13 mouse cellular contexts compared by ENCODE assay signal in the genomic region with DNA sequence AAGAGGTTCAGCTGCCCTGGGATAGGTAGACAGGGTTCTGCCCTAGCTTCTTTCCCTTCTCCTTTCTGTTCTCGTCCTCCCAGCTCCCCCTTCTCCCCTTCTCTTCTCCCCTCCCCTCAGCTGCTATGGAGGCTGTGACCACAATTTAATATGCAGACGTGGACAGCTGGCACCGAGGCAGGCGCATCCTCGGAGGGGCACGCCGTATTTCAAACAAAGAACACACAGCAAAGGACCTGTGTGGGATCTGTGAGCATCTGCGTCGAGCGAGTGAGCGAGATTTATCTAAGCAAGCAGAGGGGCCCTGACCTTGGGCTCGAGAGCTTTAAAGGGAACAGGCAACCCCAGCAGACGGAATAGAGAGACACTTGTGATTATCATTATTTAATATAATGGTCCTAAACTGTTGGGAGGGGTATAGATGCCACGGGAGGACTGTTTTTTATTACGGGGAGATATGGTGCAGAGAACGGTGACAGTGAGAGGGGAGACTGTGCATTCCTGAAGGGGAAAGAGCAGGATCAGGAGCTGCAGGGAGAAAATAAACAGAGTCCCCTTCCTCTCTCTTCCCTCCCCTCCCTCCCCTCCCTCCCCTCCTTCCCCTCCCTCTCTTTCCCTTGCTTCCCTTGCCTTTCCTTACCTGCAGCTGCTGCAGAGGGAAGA. TPM values are rescaled to one million over a fixed set of nuclear protein-coding genes. Genes with fewer than 3 reads are reported as not detected.
DNase-seq lines count a peak whose midpoint lies in the region; ATAC-seq and TF ChIP-seq lines count a peak whose summit lies in the region.
"Had no signal": no experiment of that assay in that cellular context is flagged by ENCODE, and none has a peak within 500 bp of the region (broad histone marks: within the 10 kb centered on the region; RNA-seq: fewer than 3 reads in every experiment).

No protein-coding gene starts in this region.

- peaks cover 23% of the 10 kb centered on the region for H3K4me1 ChIP-seq in kidney, embryonic 16.5 days (ENCODE audit: insufficient read depth, low read length)
- no peaks in the 10 kb centered on the region for H3K4me1 ChIP-seq in kidney, adult 2 months (ENCODE audit: control insufficient read depth, insufficient read depth, low read length)
- H3K4me1 ChIP-seq in forebrain, embryonic 15.5 days = peaks cover 47% of the 10 kb centered on the region
- H3K4me1 ChIP-seq in limb, embryonic 13.5 days = peaks cover 42% of the 10 kb centered on the region
- peaks cover 50% of the 10 kb centered on the region for H3K4me1 ChIP-seq in neural tube, embryonic 15.5 days

- no peaks in the 10 kb centered on the region for H3K9me3 ChIP-seq in kidney, embryonic 16.5 days (ENCODE audit: low read length)
- H3K9me3 ChIP-seq in forebrain, embryonic 15.5 days = no peaks in the 10 kb centered on the region
- H3K9me3 ChIP-seq in limb, embryonic 13.5 days = no peaks in the 10 kb centered on the region
- no peaks in the 10 kb centered on the region for H3K9me3 ChIP-seq in neural tube, embryonic 15.5 days (replicated peaks)

- TF ChIP-seq POLR2A in kidney, adult 2 months (IDR thresholded peaks at IDR 0.05; ENCODE audit: low read depth, low read length) = no peak

- H3K9ac ChIP-seq in kidney, embryonic 16.5 days (replicated peaks; ENCODE audit: low read length) = peak overlapping the region; percentile 31; the same call in 1 of the 2 replicates
- 0 out of 2 replicates have a peak overlapping the region, but pooled peaks have one; percentile 13 for H3K9ac ChIP-seq in forebrain, embryonic 15.5 days (replicated peaks)
- H3K9ac ChIP-seq in limb, embryonic 13.5 days = no peak overlapping the region
- H3K9ac ChIP-seq in neural tube, embryonic 15.5 days (replicated peaks) = peak overlapping the region; percentile 28; the same call in 1 of the 2 replicates
- H3K9ac ChIP-seq: liver, embryonic 14.5 days had no signal

- no peak for ATAC-seq in kidney, embryonic 16.5 days (ENCODE audit: low FRiP score, low TSS enrichment)
- peak; percentile 61; the same call in 1 of the 2 replicates for ATAC-seq in forebrain, embryonic 15.5 days (replicated peaks)
- no peak for ATAC-seq in limb, embryonic 13.5 days (ENCODE audit: low FRiP score, low read depth)
- ATAC-seq in neural tube, embryonic 15.5 days (ENCODE audit: low FRiP score) = peak; percentile 65
- ATAC-seq in megakaryocyte-erythroid progenitor cell, adult 5-6 weeks (replicated peaks; ENCODE audit: low FRiP score, low TSS enrichment, poor library complexity, severe bottlenecking) = no peak

- no peak overlapping the region for H3K4me2 ChIP-seq in kidney, embryonic 16.5 days (replicated peaks; ENCODE audit: low read depth, low read length)
- peak overlapping the region; percentile 14; the same call in 1 of the 2 replicates for H3K4me2 ChIP-seq in forebrain, embryonic 15.5 days (replicated peaks)
- peak overlapping the region; percentile 35; the same call in 1 of the 2 replicates for H3K4me2 ChIP-seq in limb, embryonic 13.5 days (replicated peaks)
- peak overlapping the region; percentile 19 for H3K4me2 ChIP-seq in neural tube, embryonic 15.5 days

- H3K27ac ChIP-seq in kidney, embryonic 16.5 days (ENCODE audit: low read length) = no peak overlapping the region
- H3K27ac ChIP-seq in kidney, adult 2 months (ENCODE audit: insufficient read depth, low read depth, low read length) = no peak overlapping the region
- peak overlapping the region; percentile 83 for H3K27ac ChIP-seq in forebrain, embryonic 15.5 days (replicated peaks)
- no peak overlapping the region for H3K27ac ChIP-seq in limb, embryonic 13.5 days
- H3K27ac ChIP-seq in neural tube, embryonic 15.5 days (replicated peaks) = peak overlapping the region; percentile 80
- H3K27ac ChIP-seq: liver, embryonic 14.5 days had no signal

- 7% methylated on average over 16 of the region's 16 CpGs for WGBS in kidney, embryonic 16.5 days
- 32% methylated on average over 16 of the region's 16 CpGs for WGBS in kidney, adult 2 months
- WGBS in forebrain, embryonic 15.5 days = 12% methylated on average over 16 of the region's 16 CpGs
- 8% methylated on average over 16 of the region's 16 CpGs for WGBS in limb, embryonic 13.5 days
- 4% methylated on average over 16 of the region's 16 CpGs for WGBS in neural tube, embryonic 15.5 days

- peak overlapping the region; percentile 6; the same call in 1 of the 2 replicates for H3K4me3 ChIP-seq in kidney, embryonic 16.5 days (ENCODE audit: low read length)
- H3K4me3 ChIP-seq in kidney, adult 2 months (ENCODE audit: insufficient read depth, low read depth, low read length) = no peak overlapping the region
- H3K4me3 ChIP-seq in forebrain, embryonic 15.5 days = no peak overlapping the region
- H3K4me3 ChIP-seq in limb, embryonic 13.5 days = no peak overlapping the region
- no peak overlapping the region for H3K4me3 ChIP-seq in neural tube, embryonic 15.5 days (replicated peaks)

- H3K36me3 ChIP-seq in kidney, embryonic 16.5 days (ENCODE audit: insufficient read depth, low read length) = no peaks in the 10 kb centered on the region
- no peaks in the 10 kb centered on the region for H3K36me3 ChIP-seq in kidney, adult 2 months (ENCODE audit: control insufficient read depth, insufficient read depth, low read length)
- H3K36me3 ChIP-seq in forebrain, embryonic 15.5 days = no peaks in the 10 kb centered on the region
- no peaks in the 10 kb centered on the region for H3K36me3 ChIP-seq in limb, embryonic 13.5 days
- no peaks in the 10 kb centered on the region for H3K36me3 ChIP-seq in neural tube, embryonic 15.5 days

- DNase-seq in kidney, adult 2 months = no peak
- DNase-seq in gastrocnemius, adult 18-20 months (ENCODE audit: low spot score) = no peak
- DNase-seq in layer of hippocampus, postnatal 25 days (ENCODE audit: extremely low spot score in 1 of 2, low spot score in 1 of 2) = no peak
- DNase-seq: heart, adult 18-20 months; thymus, postnatal 25 days had no signal

- no peak for TF ChIP-seq CTCF in kidney, adult 2 months (conservative IDR thresholded peaks at IDR 0.05; ENCODE audit: insufficient read depth, insufficient read length, low read depth, low read length)

- H3K27me3 ChIP-seq in kidney, embryonic 16.5 days (ENCODE audit: insufficient read depth, low read length) = peaks cover 37% of the 10 kb centered on the region
- H3K27me3 ChIP-seq in kidney, adult 2 months (replicated peaks; ENCODE audit: control insufficient read depth, insufficient read depth, low read length) = no peaks in the 10 kb centered on the region; the same call in 1 of the 2 replicates
- H3K27me3 ChIP-seq in forebrain, embryonic 15.5 days = peaks cover 13% of the 10 kb centered on the region
- H3K27me3 ChIP-seq in limb, embryonic 13.5 days = peaks cover 45% of the 10 kb centered on the region
- peaks cover 14% of the 10 kb centered on the region for H3K27me3 ChIP-seq in neural tube, embryonic 15.5 days (replicated peaks)

RNA-seq across cellular contexts. Expression of a gene that starts 21.8 kb away (rescaled TPM):
- not detected in 2 replicates for polyA plus RNA-seq in kidney, embryonic 16.5 days (2015; fragmentation: Nextera tagmentation; extraction: Ambion mirVana)
- 0.05 TPM in 1 of 2 replicates, not detected in the other for polyA plus RNA-seq in kidney, adult 2 months (2012; rRNA removed)
- polyA plus RNA-seq in forebrain, embryonic 15.5 days (2015; fragmentation: Nextera tagmentation; extraction: Ambion mirVana) = 0.28 TPM in 1 of 2 replicates, not detected in the other
- polyA plus RNA-seq in limb, embryonic 13.5 days (2015; fragmentation: Nextera tagmentation; extraction: Ambion mirVana) = not detected in 2 replicates
- polyA plus RNA-seq in neural tube, embryonic 15.5 days (2015; fragmentation: Nextera tagmentation; extraction: Ambion mirVana) = 0.09 TPM in 1 of 2 replicates, not detected in the other
- total RNA-seq in gastrocnemius, adult 18-20 months (2021) = not detected
- total RNA-seq in layer of hippocampus, postnatal 25 days (2021) = under 1 TPM; 0.12 to 0.26 TPM
- not detected in 2 replicates for total RNA-seq in megakaryocyte-erythroid progenitor cell, adult 5-6 weeks (2014; fragmentation: Nextera tagmentation)
- not detected in 2 replicates for total RNA-seq in megakaryocyte-erythroid progenitor cell, adult 5-6 weeks (2017)
- total RNA-seq: CH12.LX; heart, adult 18-20 months had no signal
- polyA plus RNA-seq: liver, embryonic 14.5 days; small intestine, adult 2 months had no signal

Comparison
In these comparisons a context has a peak if more than half of its experiments do, and no peak if none do; other contexts are left out.
1. ATAC-seq: peak in forebrain, embryonic 15.5 days (single experiment) and neural tube, embryonic 15.5 days (single experiment); none in kidney, embryonic 16.5 days (single experiment), limb, embryonic 13.5 days (single experiment) and megakaryocyte-erythroid progenitor cell, adult 5-6 weeks (single experiment).
2. H3K27ac ChIP-seq: peak in forebrain, embryonic 15.5 days (single experiment) and neural tube, embryonic 15.5 days (single experiment); none in kidney, embryonic 16.5 days (single experiment), kidney, adult 2 months (single experiment) and limb, embryonic 13.5 days (single experiment).